Mouse (Mus musculus): Measurements from ENCODE around the gene Cox6a2. TPM values are rescaled to one million over a fixed set of nuclear protein-coding genes. Genes with fewer than 3 reads are reported as not detected.

Gene Cox6a2
- polyA plus RNA-seq, 1 experiment from 2014 or later, result 0.88 TPM

DNA sequence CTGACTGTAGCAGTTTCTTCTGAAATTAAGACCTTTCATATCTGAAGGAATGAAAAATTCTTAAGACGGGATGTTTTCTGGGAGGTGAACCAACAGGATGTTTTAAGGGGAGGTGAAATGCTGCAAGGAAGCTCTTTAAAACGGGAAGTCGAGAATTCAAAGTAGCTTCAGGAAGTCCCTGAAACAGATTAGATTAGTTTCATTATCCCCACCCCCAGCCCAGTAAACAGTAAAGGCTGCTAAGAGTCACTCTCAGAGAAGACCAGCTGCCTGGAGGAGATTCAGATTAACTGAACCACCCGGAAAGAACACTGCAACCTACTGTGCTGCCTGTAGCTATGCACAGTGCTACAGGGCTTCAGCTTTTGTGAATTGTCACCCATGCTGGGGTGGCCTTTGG, 13.8 kb upstream of the Cox6a2 start:
- WGBS, result 79% methylated on average over 4 of the region's 4 CpGs
- H3K9me3 ChIP-seq, result no peaks in the 10 kb centered on the region
- H3K9ac ChIP-seq, result no peak overlapping the region
- no peak overlapping the region for H3K27ac ChIP-seq
- no peaks in the 10 kb centered on the region for H3K36me3 ChIP-seq
- no peak for ATAC-seq
- no peak overlapping the region for H3K4me3 ChIP-seq (replicated peaks)
- no peaks in the 10 kb centered on the region for H3K27me3 ChIP-seq (replicated peaks)
- H3K4me1 ChIP-seq (replicated peaks), result no peaks in the 10 kb centered on the region
- no peak overlapping the region for H3K4me2 ChIP-seq (replicated peaks)

DNA sequence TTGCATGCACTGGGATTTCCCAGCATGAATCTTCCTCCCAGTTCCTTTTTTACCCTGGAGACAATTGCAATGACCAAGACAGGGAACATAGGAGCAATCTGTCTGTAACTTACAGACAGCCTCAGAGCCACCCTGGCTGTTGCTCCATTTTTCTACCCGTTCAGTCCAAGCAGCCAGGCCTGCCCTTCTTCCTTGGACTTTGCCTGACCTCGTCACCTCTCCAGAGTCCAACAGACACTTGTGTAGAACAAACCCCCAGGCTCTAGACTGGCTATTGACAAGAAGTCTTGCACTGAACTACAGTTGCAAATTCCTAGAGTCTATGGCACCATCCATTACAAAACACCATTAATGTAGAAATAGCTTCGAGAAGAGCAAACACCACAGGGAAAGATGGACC, 3.6 kb upstream of the Cox6a2 start:
- H3K4me1 ChIP-seq (replicated peaks), result no peaks in the 10 kb centered on the region
- no peak for ATAC-seq
- H3K36me3 ChIP-seq, result no peaks in the 10 kb centered on the region
- H3K27me3 ChIP-seq (replicated peaks), result no peaks in the 10 kb centered on the region
- H3K9me3 ChIP-seq, result no peaks in the 10 kb centered on the region
- H3K4me3 ChIP-seq (replicated peaks), result no peak overlapping the region
- no peak overlapping the region for H3K27ac ChIP-seq
- no peak overlapping the region for H3K9ac ChIP-seq
- WGBS, result 40% methylated on average over 3 of the region's 3 CpGs
- no peak overlapping the region for H3K4me2 ChIP-seq (replicated peaks)

DNA sequence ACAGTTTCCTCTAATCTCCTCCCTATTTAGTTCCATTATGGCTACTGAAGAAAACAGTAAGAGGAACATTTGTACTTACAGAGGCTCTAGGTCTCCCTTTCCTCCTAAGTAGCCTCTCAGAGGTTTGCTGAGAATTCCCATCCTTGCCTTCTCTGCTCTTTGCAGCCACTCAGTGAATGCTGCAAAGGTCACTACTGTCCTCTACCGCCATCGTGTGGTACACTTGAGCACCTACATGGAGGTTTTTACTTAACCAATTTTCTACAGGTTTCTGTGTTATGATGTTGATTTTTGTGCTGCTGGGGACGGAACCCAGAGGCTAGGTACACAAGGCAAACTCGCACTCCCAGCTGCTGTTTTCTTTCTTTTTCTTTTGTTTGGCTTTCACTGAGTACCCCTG, 2.0 kb upstream of the Cox6a2 start:
- Histone ChIP-seq H3K4me1 (replicated peaks) (no peaks in the 10 kb centered on the region), H3K36me3 (no peaks in the 10 kb centered on the region), H3K4me3 (replicated peaks) (no peak overlapping the region), H3K4me2 (replicated peaks) (no peak overlapping the region), H3K9me3 (no peaks in the 10 kb centered on the region), H3K27me3 (replicated peaks) (no peaks in the 10 kb centered on the region), H3K9ac (no peak overlapping the region), H3K27ac (no peak overlapping the region)
- 6% methylated on average over 4 of the region's 4 CpGs for WGBS
- 0 out of 2 replicates have a peak, but pooled peaks have one; percentile 47 for ATAC-seq

DNA sequence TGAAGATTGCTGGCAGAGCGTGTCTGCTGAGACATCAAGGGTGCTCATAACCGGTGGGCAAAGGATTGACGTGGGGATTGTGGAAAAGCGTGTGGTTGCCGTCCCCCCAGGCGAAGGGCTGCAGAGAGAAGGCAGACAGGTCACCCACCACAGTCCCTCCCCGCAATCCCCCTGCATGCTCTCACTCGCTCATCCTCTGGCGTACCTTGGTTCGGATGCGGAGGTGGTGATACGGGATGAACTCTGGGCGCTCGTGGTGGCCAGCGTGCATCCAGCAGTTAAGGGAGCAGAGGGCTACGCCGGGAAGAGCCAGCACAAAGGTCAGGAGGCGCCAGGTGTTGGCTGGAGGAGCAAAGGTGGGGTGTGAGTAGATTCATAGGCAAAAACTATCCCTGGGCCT, 492 bp downstream of the Cox6a2 start:
- Histone ChIP-seq H3K27me3 (replicated peaks) (no peaks in the 10 kb centered on the region), H3K27ac (no peak overlapping the region), H3K4me1 (replicated peaks) (no peaks in the 10 kb centered on the region), H3K36me3 (no peaks in the 10 kb centered on the region), H3K9me3 (no peaks in the 10 kb centered on the region), H3K9ac (no peak overlapping the region), H3K4me3 (replicated peaks) (no peak overlapping the region), H3K4me2 (replicated peaks) (no peak overlapping the region)
- ATAC-seq, result no peak
- WGBS, result 84% methylated on average over 18 of the region's 18 CpGs

DNA sequence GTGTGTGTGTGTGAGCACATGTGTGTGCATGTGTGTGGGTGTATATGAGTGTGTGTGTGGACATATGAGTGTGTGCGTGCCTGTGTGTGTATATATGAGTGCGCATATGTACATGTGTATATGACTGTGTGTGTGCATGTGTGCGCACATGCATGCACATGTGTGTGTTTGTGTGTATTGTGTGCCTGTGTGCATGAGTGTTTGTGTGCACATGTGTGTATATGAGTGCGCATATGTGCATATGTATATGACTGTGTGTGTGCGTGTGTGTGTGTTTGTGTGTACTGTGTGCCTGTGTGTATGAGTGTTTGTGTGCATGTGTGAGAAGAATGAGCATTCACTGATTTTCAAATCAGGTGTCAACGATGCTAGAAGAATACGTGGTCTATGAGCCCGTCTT, 2.0 kb downstream of the Cox6a2 start:
- 88% methylated on average over 8 of the region's 8 CpGs for WGBS
- Histone ChIP-seq H3K27ac (no peak overlapping the region), H3K4me1 (replicated peaks) (no peaks in the 10 kb centered on the region), H3K9me3 (no peaks in the 10 kb centered on the region), H3K36me3 (no peaks in the 10 kb centered on the region), H3K4me2 (replicated peaks) (no peak overlapping the region), H3K27me3 (replicated peaks) (no peaks in the 10 kb centered on the region), H3K9ac (no peak overlapping the region), H3K4me3 (replicated peaks) (no peak overlapping the region)
- ATAC-seq, result no peak

DNA sequence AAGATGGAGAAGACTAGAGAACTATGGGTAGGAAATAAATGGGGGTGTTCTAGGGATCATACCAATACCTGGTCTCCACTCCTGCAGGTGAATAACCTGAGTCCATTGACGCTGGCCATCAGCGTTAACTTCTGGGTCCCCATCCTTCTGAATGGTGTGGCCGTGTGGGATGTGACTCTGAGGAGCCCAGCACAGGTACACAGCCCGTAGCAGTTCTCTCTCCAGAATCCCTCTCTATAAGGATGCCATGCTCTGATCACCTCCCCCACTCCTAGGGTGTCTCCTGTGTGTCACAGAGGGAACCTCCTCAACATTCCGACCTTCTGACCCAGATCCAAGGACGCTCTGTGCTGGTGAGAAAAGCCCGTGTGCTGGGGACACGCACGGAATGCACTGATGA, 3.1 kb downstream of the Cox6a2 start:
- 76% methylated on average over 9 of the region's 9 CpGs for WGBS
- Histone ChIP-seq H3K9ac (no peak overlapping the region), H3K27me3 (replicated peaks) (no peaks in the 10 kb centered on the region), H3K9me3 (no peaks in the 10 kb centered on the region), H3K4me1 (replicated peaks) (no peaks in the 10 kb centered on the region), H3K4me3 (replicated peaks) (no peak overlapping the region), H3K4me2 (replicated peaks) (no peak overlapping the region), H3K27ac (no peak overlapping the region), H3K36me3 (no peaks in the 10 kb centered on the region)
- ATAC-seq, result no peak

DNA sequence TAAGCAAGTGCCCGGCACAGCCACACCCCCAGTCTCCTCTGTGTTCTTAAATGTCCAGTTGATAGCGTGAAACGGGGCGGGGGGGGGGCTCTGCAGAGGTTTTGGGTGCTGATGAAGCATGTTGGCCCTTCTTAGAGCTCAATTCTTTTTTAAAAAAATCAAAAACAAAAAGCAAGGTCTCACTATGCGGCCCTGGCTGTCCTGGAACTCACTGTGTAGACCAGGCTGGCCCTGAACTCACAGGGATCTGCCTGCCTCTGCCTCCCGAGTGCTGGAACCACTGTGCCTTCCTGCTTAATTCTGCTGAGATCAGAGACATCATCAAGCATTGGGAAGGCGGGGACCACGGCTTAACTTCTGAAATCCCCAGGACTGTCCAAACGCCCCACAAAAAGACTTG, 4.6 kb downstream of the Cox6a2 start:
- ATAC-seq, result no peak
- whole genome bisulfite sequencing, result 89% methylated on average over 9 of the region's 9 CpGs
- Histone ChIP-seq H3K9me3 (no peaks in the 10 kb centered on the region), H3K36me3 (no peaks in the 10 kb centered on the region), H3K27ac (no peak overlapping the region), H3K27me3 (replicated peaks) (no peaks in the 10 kb centered on the region), H3K4me2 (replicated peaks) (no peak overlapping the region), H3K4me1 (replicated peaks) (no peaks in the 10 kb centered on the region), H3K9ac (no peak overlapping the region), H3K4me3 (replicated peaks) (no peak overlapping the region)

DNA sequence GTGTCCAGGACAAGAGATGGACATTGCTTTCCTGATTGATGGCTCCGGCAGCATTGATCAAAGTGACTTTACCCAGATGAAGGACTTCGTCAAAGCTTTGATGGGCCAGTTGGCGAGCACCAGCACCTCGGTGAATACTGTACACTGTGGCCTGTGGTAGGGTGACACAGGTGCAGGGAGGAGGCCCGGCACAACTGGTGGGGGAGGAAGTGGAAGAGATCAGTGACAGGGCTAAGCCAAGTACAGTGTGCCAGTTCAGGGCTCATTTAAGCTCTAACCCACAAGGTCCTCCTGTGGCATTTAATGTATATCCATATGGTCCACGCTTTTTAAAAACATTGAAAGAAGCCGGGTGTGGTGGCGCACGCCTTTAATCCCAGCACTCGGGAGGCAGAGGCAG, 24.5 kb downstream of the Cox6a2 start:
- H3K9me3 ChIP-seq, result no peaks in the 10 kb centered on the region
- H3K4me3 ChIP-seq (replicated peaks), result no peak overlapping the region
- no peak overlapping the region for H3K27ac ChIP-seq
- ATAC-seq, result no peak
- H3K36me3 ChIP-seq, result no peaks in the 10 kb centered on the region
- WGBS, result 88% methylated on average over 10 of the region's 10 CpGs
- no peak overlapping the region for H3K4me2 ChIP-seq (replicated peaks)
- no peak overlapping the region for H3K9ac ChIP-seq
- H3K4me1 ChIP-seq (replicated peaks), result no peaks in the 10 kb centered on the region
- H3K27me3 ChIP-seq (replicated peaks), result no peaks in the 10 kb centered on the region

DNA sequence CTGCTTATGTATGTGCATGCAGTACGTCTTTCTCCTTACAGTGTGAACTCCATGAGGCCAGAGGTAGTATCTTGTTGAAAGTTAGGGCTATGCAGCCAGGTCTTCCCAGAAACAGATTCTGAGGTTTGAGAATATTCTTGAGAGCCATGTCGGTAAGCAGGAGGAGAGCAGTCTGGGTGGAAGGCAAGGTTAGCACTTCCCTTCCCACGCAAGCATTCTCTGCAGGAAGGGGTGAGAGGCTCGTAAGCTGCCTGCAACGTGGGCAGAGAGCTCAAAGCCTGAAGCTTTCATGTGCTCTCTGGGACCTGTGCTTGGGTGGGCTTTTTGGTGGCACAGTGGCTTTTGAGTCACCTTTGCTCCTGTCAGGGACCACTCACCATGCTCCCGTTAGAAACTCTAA, 25.6 kb downstream of the Cox6a2 start:
- Histone ChIP-seq H3K9ac (no peak overlapping the region), H3K9me3 (no peaks in the 10 kb centered on the region), H3K4me1 (replicated peaks) (no peaks in the 10 kb centered on the region), H3K4me3 (replicated peaks) (no peak overlapping the region), H3K27me3 (replicated peaks) (no peaks in the 10 kb centered on the region), H3K27ac (no peak overlapping the region), H3K4me2 (replicated peaks) (no peak overlapping the region), H3K36me3 (no peaks in the 10 kb centered on the region)
- WGBS, result 66% methylated on average over 6 of the region's 6 CpGs
- ATAC-seq, result no peak

DNA sequence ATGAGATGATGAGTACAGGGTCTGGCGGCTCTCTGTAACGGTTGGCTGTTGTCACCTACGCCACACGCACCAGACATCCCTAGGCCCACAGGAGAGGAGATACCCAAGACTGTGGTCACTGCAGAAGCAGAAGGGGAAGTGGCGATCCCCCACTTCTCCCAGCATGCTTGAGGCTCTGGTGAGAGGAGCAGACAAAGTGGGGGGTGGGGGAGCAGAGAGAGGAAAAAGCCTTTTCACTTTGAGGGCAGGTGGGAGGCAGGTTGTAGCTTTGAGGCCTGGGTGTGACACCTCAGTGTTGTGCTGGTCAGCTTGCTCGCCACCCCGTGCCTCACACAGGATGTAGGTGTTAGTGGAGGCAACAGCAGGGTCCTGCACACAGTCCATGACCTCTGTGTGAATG, 26.1 kb downstream of the Cox6a2 start:
- Histone ChIP-seq H3K9me3 (no peaks in the 10 kb centered on the region), H3K4me3 (replicated peaks) (no peak overlapping the region), H3K9ac (no peak overlapping the region), H3K4me2 (replicated peaks) (no peak overlapping the region), H3K4me1 (replicated peaks) (no peaks in the 10 kb centered on the region), H3K36me3 (no peaks in the 10 kb centered on the region), H3K27ac (no peak overlapping the region), H3K27me3 (replicated peaks) (no peaks in the 10 kb centered on the region)
- ATAC-seq, result no peak
- WGBS, result 73% methylated on average over 7 of the region's 7 CpGs

DNA sequence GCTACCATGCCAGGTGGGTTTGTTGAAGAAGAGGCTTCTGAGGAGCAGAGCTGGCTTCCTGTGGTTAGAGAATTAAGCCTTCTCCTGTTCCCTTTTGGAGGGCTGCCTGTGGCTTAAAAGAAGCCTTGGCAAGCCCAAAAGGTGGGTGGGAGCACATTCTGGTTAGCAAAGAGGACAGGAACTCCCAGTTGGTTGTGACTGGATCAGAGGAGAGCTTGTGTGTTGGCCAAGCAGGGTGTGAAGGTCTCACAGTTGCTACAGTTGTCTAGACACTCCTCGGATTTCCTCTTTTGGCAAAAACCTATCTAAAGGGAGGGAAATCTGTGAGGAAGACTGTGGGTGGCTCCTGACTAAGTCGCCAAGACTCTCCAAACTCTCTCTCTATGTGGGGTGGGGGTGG, 27.8 kb downstream of the Cox6a2 start:
- no peak overlapping the region for H3K9ac ChIP-seq
- H3K4me3 ChIP-seq (replicated peaks), result no peak overlapping the region

DNA sequence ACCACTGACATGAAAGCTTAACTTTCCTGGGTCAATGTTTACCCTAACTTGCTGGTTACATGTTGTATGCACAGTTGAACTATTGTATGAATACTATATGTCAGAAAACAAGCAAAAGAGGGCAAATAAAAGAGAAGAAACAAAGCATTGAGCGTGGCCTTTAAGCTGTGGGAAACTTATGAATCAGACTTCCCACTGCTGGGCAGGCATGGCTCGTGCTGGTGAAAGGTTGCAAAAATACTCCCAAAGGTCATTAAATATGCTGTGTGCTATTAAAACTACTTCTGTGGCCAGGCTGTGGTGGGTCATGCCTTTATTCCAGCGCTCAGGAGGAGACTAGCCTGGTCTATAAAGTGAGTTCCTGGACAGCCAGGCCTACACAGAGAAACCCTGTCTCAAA, 36.2 kb downstream of the Cox6a2 start:
- Histone ChIP-seq H3K9ac (no peak overlapping the region), H3K4me3 (replicated peaks) (no peak overlapping the region), H3K36me3 (no peaks in the 10 kb centered on the region), H3K27me3 (replicated peaks) (no peaks in the 10 kb centered on the region), H3K9me3 (no peaks in the 10 kb centered on the region), H3K27ac (no peak overlapping the region), H3K4me1 (replicated peaks) (no peaks in the 10 kb centered on the region), H3K4me2 (replicated peaks) (no peak overlapping the region)
- no peak for ATAC-seq
- 78% methylated on average over 3 of the region's 3 CpGs for WGBS

More for the DNA sequence above, 27.8 kb downstream of the Cox6a2 start:
- H3K4me2 ChIP-seq (replicated peaks), result no peak overlapping the region
- no peaks in the 10 kb centered on the region for H3K36me3 ChIP-seq
- WGBS, result 63% methylated on average over 2 of the region's 2 CpGs
- H3K27me3 ChIP-seq (replicated peaks), result no peaks in the 10 kb centered on the region
- H3K27ac ChIP-seq, result no peak overlapping the region
- H3K9me3 ChIP-seq, result no peaks in the 10 kb centered on the region
- no peak for ATAC-seq
- H3K4me1 ChIP-seq (replicated peaks), result no peaks in the 10 kb centered on the region

DNA sequence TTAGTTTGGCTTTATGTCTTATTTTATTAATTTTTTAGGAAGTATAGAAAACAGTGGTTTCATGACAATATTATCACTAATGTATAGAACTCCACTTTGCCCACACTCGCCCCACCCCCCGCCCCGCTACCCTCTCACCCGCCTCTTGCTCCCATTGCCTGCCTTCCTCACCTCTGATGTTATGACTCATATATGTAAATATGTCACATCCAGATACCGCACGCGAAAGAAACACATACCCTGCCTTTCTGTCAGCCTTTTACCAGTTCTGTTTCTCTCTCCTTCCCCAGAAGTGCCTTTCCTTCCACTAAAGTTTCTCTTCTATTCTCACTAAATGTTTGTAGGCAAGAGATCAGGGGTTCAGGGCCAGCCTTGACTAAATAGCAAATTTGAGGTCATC, 39.8 kb downstream of the Cox6a2 start:
- H3K4me1 ChIP-seq (replicated peaks), result no peaks in the 10 kb centered on the region
- ATAC-seq, result no peak
- H3K36me3 ChIP-seq, result no peaks in the 10 kb centered on the region
- no peaks in the 10 kb centered on the region for H3K9me3 ChIP-seq
- WGBS, result 78% methylated on average over 7 of the region's 7 CpGs
- no peak overlapping the region for H3K27ac ChIP-seq
- no peaks in the 10 kb centered on the region for H3K27me3 ChIP-seq (replicated peaks)
- no peak overlapping the region for H3K4me2 ChIP-seq (replicated peaks)
- H3K9ac ChIP-seq, result no peak overlapping the region
- H3K4me3 ChIP-seq (replicated peaks), result no peak overlapping the region

DNA sequence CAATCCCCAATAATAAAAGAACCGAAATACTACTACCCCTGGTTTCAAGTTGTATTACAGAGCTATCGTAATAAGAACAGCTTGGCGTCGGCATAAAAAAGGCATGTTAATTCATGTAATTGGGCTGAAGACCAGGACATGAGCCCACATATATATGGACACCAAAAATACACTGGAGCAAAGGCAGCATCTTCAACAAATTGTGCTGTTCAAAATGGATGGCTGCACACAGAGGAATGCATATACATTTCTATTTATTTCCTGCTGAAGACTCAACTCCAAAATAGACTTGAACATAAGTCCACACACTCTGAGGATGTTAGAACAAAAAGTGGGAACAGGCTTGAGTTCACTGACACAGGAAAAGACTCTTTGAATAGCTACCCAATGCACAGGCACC, 42.2 kb downstream of the Cox6a2 start:
- H3K4me2 ChIP-seq (replicated peaks), result no peak overlapping the region
- no peak overlapping the region for H3K4me3 ChIP-seq (replicated peaks)
- 96% methylated on average over 4 of the region's 4 CpGs for WGBS
- H3K9ac ChIP-seq, result no peak overlapping the region
- no peaks in the 10 kb centered on the region for H3K27me3 ChIP-seq (replicated peaks)
- H3K36me3 ChIP-seq, result no peaks in the 10 kb centered on the region
- H3K9me3 ChIP-seq, result no peaks in the 10 kb centered on the region
- H3K27ac ChIP-seq, result no peak overlapping the region
- H3K4me1 ChIP-seq (replicated peaks), result no peaks in the 10 kb centered on the region
- ATAC-seq, result no peak
